Mouse (Mus musculus) cerebellum, postnatal 10 days (tissue): ENCODE data around the gene Gatad2a.
"Not testable (repeated sequence)": the region's sequence is repeated elsewhere in the genome, so short reads cannot be mapped to it uniquely, and the experiment has no call there.

Source experiments
- DNase-seq, 2 experiments: peaks; one replicate each; pipeline ENCODE4 v3.0.0; 2021; ENCODE audit warnings: mixed read lengths in 2 of 2

Gatad2a gene

DNA sequence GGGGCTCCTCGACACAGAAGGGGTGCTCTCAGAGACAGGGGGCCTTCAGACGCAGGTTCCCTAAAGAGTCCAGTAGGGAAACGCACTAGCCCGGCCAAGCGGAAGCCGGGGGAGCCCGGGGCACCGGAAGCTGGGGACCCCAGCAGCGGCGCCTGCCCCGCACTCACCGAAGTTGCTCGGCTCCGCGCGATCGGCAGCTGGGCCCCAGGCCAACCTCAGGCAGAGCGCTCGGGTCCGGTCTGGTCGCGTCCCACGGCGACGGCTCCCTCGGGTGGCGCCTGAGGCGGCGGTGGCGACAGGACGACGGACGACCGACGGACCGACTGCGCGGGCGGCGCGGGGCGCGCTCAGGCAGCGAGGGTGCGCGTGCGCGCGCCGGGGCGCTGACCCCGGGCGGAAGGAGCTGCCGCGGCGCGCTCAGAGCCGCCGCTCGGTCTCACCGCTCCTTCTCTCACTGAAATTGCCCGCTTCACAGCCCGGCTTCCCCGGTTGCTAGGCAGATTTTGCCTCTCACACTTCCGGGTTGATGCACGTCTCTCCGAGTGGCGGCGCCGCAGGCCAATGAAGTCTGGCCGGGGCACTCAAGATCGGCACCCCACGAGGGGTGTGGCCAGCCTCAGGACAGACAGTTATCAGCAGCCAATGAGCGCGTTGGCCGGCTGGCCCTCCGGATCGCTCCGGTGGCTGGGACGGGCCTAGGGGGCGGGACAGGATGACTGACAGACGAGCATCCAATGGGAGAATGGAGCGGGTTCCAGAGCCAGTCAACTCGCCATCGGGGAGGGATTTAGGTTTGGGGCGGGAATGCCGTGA lies at the start of gene Gatad2a:
Gene Gatad2a (minus strand): TSS at position 609 of the 813 bp plus-strand sequence.
- DNase-seq: peak; percentile 100

- DNase-seq: peak; percentile 18 to 37
Observed at GRCm38 (mm10) chr8:70043996-70044395, 47.8 kb upstream of the Gatad2a start.

DNA sequence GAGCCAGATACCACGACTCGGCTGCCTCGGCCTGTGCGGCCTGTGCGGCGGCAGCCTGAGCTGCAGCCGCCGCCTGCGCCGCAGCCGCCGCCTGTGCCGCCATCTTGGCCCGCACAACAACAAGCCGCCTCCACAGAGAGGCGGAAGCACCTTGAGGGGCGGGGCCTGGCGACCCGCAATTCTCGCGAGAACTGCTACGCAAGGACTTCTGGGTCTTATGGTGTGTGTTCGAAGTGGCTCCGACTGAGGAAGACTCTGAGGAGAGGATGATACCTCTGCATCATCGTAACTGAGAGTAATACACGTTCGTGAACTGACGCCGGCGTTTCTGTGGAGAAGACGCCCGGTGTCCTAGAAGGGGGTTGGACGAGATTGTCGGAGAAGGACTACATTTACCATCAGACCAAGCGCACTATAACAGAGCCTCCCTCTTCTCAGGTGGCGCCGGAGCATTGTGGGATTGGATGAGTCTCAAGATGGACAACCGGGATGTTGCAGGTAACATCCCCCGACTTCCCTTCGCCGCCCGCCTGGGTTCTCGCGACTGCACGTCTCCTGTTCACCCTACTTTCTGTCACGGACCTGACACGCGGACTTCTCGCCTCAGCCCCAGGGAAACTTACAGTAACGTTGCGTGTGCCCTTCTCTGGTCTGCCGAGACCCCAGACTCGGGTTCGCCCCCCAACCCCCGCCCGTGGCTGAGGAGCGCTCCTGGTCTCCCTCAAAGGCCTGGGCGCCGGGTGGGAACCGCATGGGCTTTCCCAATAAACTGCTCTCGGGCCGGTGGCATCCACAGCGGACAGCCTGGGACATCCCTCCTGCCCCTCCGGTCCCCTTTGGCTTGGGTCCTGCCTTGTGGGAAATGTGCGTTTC lies 46.6 kb upstream of the Gatad2a start, which contains the start of the genes Mau2 and Sugp1:
Gene Mau2 (minus strand): TSS at position 152 of the 873 bp plus-strand sequence.
Gene Sugp1 (plus strand): TSS at position 231 of the 873 bp plus-strand sequence.
- DNase-seq: peak; percentile 99

DNA sequence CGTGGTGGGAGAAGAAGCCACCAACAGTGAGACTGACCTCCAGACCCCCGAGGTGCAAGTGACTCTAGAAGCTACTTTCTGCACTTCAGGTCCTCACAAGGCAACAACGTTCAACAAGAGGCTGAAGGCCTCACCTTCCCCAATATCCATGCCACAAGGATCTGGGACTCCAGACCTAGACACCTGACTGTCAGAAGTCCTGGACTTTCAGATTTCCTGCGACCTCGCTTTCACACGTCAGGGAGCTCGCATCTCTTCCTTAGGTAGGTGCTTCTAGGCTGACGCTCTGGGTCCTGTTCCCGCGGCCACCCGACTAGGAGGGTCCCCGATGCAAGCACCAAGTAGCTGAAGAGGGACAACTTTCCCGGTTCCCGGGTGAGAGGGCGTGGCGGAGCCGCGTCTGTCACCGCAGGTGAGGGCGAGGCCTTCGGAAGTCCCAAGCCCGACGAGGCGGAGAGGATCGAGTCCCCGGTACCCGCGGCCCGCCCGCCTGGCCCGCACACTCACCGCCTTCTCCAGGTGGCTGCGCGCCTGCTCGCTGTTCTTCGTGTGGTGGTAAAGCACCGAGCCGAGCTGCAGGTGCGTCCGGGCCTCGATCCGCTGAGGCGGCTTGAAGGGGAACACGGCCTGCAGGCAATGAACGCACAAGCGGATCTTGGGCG lies 45.8 kb upstream of the Gatad2a start:
- peak in 1 of 2 experiments; percentile 52 for DNase-seq

DNA sequence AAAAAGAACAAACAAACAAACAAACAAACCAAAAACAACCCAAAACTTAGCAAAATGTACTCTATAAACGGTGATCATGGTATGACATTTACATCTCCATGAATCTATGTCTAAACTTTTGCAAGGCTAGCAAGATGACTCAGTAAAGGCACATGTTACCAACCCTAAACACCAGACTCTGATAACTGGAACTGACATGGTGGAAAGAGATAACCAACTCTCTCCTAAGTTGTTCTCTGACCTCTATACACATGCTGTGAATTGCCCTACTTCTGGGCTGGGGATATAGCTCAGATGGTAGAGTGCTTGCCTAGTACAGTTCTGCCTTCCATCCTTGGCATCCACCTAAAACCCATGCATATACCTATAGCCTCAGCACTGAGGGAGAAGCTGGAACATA lies 41.8 kb upstream of the Gatad2a start:
- no peak for DNase-seq

- DNase-seq: no peak
Observed at GRCm38 (mm10) chr8:70030255-70030654, 34.1 kb upstream of the Gatad2a start.

DNA sequence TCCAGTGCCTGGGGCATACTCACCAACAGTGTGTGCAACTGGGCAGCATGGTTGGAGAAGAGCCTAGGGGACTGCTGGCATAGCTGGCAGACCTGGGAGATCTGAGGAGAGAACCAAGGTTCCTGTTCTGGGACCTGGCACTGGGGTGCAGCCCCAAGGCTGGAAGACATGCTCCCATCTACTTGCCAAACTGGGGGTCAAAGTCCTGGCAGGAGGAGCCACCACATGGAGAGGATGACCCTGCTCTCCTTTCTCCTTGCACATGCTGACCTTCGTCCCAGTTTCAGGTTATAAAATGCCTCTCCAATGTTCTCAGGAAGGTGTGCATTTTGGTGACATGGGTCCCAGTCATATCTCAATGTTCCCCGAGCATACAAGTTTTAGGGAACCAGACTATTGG lies 30.0 kb upstream of the Gatad2a start:
- DNase-seq: no peak

GRCm38 (mm10) chr8:70023596-70023995 lies 27.4 kb upstream of the Gatad2a start:
- no peak for DNase-seq

DNA sequence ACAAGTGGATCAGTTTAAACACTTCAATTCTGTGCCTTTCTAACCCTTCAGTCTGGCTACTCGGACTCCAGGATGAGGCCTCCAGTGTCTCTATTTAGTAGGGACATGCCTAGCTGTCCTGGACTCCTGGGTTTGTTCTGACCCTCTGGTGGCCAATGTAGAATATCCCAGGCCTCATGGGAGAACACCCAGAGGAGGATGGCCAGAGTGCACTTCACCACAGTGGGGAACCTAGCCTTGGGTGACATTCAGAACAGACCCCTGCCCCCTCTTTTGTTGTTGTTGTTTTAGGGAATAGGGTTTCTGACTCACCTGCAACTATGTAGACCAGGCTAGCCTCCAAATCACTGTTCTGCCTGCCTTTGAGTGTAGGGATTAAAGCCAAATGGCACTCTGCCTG lies 18.8 kb upstream of the Gatad2a start:
- DNase-seq: peak in 1 of 2 experiments; percentile 23

DNA sequence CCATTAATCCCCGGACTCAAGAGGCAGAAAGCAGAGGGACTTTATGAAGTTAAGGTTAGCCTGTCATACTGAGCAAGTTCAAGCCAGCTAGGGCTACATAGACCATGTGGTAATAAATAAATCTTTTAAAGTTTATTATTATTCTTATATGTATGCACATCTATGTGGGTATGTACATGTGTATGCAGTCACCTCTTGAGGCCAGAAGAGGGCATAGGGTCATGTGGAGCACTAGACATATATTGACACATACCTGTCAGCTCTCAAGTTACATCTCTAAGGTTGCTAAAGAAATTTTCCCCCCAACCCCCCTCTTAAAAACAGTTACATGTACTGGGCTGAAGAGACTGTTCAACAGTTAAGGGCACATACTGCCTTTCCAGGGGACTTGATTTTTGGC lies 16.6 kb upstream of the Gatad2a start:
- no peak for DNase-seq

DNA sequence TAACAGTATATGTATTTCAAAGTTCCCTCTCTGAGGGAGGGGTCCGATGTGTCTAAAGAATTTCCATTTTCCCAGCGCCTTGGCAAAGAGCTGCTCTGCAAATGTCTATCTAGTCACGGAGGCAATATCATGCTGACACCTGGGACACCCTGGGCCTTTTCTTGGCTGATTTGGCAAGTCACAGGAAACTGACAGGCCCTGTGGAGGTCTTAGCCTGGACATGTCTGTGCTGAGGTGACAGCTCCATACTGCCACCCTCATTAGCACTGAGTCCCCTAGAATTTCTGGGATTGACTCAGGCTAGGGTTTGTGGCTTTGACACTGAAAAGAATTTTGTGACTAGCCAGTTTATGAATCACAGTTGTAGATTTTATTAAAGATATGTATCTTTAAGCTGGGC lies 16.2 kb upstream of the Gatad2a start:
- DNase-seq: peak; percentile 38 to 51

GRCm38 (mm10) chr8:70010796-70011195 lies 14.6 kb upstream of the Gatad2a start:
- DNase-seq: peak; percentile 87 to 89

GRCm38 (mm10) chr8:70005178-70005577 lies 9.0 kb upstream of the Gatad2a start:
- no peak for DNase-seq

DNA sequence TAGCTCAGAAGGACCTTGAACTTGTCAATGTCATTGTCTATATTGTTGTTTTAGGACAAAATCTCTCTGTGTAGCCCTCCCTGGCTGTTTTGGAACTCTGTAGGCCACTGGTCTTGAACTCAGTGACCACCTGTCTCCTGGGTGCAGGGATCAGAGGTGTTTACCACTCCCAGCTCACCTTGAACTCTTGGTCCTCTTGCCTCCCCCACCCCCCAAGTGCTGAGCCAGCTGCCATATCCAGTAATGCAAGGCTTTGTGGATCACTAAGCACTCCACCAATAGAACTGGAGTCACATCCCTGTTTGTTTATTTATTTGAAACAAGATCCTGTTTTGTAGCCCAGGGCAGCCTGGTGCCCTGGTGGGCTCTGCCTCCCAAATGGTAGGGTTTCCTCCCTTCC lies 8.2 kb upstream of the Gatad2a start:
- DNase-seq: no peak

DNA sequence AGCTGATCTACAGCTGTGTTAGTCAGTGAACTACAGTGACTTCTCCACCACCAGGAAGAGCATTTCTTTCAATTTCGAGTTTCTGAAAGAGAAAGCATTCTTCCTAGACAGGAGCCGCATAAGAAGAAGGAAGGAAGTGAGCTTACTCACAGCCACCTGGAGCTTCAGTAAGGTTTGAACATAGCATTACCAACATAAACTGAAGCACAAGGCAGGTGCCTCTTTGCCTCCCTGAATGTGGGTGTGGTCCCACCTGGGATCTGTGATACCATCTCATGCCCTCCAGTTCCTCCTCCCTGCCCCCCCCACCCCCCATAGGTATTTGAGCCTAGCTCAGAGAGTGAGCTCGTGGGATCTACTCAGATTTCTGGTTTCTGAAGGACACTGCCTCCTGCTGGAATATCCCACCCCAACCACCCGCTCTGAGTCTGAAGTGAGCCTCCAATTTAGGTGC lies 7.0 kb upstream of the Gatad2a start:
- DNase-seq: no peak

DNA sequence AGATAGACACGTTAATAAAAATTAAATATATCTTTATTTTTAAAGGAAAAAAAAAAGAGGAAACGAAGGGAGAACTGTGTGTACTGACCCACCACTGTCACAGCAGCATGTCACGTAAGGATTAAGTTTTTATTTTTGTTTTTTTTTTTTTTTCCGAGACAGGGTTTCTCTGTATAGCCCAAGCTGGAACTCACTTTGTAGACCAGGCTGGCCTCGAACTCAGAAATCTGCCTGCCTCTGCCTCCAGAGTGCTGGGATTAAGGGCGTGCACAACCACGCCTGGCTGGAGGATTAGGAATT lies 5.7 kb upstream of the Gatad2a start:
- DNase-seq: not testable (repeated sequence)

- DNase-seq: peak; percentile 49 to 54
Observed at GRCm38 (mm10) chr8:70001176-70001891, 5.2 kb upstream of the Gatad2a start.

GRCm38 (mm10) chr8:70000226-70000625 lies 4.0 kb upstream of the Gatad2a start:
- no peak for DNase-seq

GRCm38 (mm10) chr8:69999236-69999635 lies 3.1 kb upstream of the Gatad2a start:
- no peak for DNase-seq

- DNase-seq: no peak
Observed at GRCm38 (mm10) chr8:69998706-69999105, 2.5 kb upstream of the Gatad2a start.

- DNase-seq: no peak
Observed at GRCm38 (mm10) chr8:69996589-69997285, 553 bp upstream of the Gatad2a start.

DNA sequence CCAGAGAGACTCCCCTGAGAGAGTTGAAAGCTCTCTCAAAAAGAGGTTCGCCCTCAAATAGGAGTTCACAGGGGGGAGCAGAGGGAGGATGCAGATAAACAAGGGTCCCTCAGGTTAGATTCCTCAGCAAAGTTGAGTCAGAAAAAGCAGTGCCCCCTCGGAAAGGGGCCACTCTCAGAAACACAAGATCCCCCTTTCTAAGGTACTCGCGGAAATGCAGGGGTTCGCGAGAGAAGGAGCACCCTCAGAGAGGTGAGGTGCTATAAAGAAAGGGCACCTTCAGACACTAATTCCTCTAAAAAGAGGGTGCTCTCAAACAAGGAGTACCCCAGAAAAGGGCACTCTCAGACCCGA lies 785 bp downstream of the Gatad2a start:
- DNase-seq: no peak
